Mouse (Mus musculus): ENCODE measurements around the gene Fam20c.

DNA sequence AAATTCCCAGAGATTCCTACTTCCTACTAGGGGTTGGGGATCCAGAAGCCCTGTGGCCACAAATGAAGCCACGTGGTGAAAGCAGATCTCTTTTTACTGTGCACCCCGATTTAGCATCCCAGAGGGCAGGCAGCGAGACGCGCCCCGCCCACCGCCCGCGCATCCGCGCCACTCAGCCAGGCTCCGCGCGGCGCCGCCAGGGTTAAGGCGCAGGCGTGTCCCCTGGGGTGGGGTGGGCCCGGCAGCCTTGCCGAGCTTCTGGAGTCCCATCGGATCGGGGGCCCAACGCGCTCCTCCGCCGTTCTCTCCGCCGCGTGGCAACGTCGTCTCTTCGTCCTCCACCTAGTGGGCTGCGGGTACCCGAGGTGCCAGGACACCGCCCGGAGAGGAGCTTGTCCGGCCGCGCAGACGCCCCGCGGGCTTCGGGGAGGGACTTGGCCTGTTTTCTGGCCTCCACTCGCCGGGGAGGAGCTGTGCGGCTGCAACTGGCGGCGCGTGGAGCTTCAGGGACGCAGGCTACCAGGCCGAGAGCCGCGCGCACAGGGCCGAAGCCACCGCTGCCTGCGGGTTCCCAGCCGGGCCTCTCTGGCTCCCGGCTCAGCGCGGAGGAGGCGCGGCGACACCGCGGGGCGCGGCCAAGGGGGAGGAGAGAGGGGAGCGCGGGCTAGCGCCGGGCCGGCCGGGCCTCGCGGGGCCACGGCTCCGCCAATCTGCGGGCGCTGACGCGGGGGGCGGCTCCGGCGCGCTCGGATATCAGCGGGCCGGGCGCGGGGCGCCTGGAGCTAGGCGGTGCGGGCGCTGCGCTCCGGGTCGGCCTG, at the start of gene Fam20c:
- no peak; the same call in 1 of the 2 replicates for TF ChIP-seq POLR2A (IDR thresholded peaks at IDR 0.05; ENCODE audit: borderline replicate concordance, extremely low read depth, low read depth, low read length)
- TF ChIP-seq CTCF (IDR thresholded peaks at IDR 0.05; ENCODE audit: insufficient read depth, low read length): no peak

All from lung, adult 2 months (tissue).